Mouse (Mus musculus): ENCODE measurements around the gene Eef2.

GRCm38 (mm10) chr10:81190236-81190911 is 13.9 kb downstream of the Eef2 start:
- TF ChIP-seq POLR2A (IDR thresholded peaks at IDR 0.05; ENCODE audit: low read depth, low read length) (no peak), CTCF (conservative IDR thresholded peaks at IDR 0.05; ENCODE audit: insufficient read depth, insufficient read length, low read depth, low read length) (peak; percentile 41; the same call in 1 of the 2 replicates)

All from kidney, adult 2 months (tissue).